Mouse (Mus musculus) liver, adult (tissue): ENCODE data around the gene Cd69.
A peak's percentile ranks its signal among the peaks of the same experiment; 100 is the strongest.

ENCODE experiments used
- GATA4 ChIP-seq: IDR thresholded peaks from 2 replicates; pipeline ENCODE4 v1.6.1; 2014; ENCODE audit warnings: mild to moderate bottlenecking, low read length; ENCODE audit not compliant: insufficient replicate concordance

Cd69 gene

DNA sequence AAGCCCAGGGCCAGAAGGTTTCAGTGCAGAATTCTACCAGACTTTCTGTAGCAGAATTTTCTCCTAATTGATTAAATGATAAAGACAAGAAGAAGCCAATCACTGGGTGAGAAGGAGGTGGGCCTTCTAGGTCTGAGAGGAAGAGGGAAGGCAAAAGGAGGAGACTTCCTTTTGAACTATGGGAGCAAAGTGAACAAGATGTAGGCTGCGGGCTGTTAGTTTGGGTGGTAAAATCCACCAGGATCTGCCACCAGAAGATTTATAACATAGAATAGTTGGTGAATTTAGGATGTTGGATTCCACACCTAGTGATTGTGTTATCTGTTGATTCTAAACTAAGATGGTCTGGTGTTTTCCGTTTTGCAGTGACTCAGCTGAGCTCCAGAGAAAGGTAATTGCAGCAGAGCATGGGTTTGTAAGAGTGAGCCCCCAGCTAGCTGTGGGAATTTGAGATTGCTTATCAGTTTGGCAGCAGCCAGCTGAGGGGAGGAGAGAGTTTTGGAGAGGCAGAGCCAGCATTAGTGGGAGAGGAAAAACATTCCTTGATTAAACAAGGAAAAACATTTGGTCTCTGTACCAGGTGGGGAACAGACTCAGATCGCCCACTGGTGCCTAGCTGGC lies 55.2 kb downstream of the Cd69 start:
- TF ChIP-seq GATA4: peak; percentile 49; the same call in 1 of the 2 replicates

DNA sequence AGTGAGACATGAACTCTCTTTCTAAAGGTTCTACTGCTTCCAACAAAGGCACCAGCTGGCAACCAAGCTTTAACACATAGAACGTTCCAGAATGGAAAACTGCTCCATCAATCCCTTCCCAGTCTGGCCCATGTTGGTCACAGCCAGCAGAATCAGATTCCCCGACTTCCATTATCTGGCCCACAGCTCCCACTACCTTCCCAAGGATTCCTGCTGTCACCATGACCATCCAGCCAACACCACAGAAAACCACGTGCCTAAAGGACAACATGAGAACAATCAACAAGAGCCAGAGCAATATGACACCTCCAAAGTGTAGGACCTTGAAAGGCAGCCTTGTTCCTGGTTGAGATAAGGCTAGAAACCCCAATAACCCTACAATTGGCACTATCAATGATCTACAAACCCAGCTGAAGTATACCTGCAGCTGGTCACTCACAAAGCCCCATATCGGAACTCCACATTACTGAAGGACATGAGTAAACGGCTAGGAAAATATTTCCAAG lies 57.0 kb downstream of the Cd69 start:
- TF ChIP-seq GATA4: no peak
